Mouse (Mus musculus) forebrain, embryonic 12.5 days (tissue): ENCODE measurements at regions not wholly inside any gene's neighbourhood (a gene's known extent, or its start where the extent isn't known, plus 50 kb on each side); places are given as distances from the start of the nearest gene placed in this dataset.

ENCODE experiments used
- ATAC-seq: fragments of 200-750 bp; cut with Nextera tagmentation; 2 replicates; pipeline ENCODE4 v1.8.0; 2017; ENCODE audit warnings: moderate TSS enrichment; ENCODE audit not compliant: low FRiP score
- H3K27ac ChIP-seq: fragments of 300-500 bp; sonication (generic); 2 replicates; pipeline ENCODE4 v1.5.1; 2016; ENCODE audit warnings: mild to moderate bottlenecking
- H3K27me3 ChIP-seq: fragments of 300-500 bp; sonication (generic); 2 replicates; pipeline ENCODE4 v1.6.1; 2016; ENCODE audit warnings: mild to moderate bottlenecking
- H3K36me3 ChIP-seq: fragments of 300-500 bp; sonication (generic); replicated peaks from 2 replicates; pipeline ENCODE4 v1.6.1; 2016; ENCODE audit warnings: mild to moderate bottlenecking
- H3K4me1 ChIP-seq: fragments of 300-500 bp; sonication (generic); 2 replicates; pipeline ENCODE4 v1.6.1; 2016
- H3K4me2 ChIP-seq: fragments of 300-500 bp; sonication (generic); 2 replicates; pipeline ENCODE4 v1.6.1; 2016; ENCODE audit warnings: mild to moderate bottlenecking, moderate library complexity
- H3K4me3 ChIP-seq: fragments of 300-500 bp; sonication (generic); replicated peaks from 2 replicates; pipeline ENCODE4 v1.5.1; 2016; ENCODE audit warnings: mild to moderate bottlenecking
- H3K9ac ChIP-seq: fragments of 300-500 bp; sonication (generic); 2 replicates; pipeline ENCODE4 v1.6.1; 2016; ENCODE audit warnings: mild to moderate bottlenecking
- H3K9me3 ChIP-seq: fragments of 300-500 bp; sonication (generic); 2 replicates; pipeline ENCODE4 v1.6.1; 2016
- WGBS: fragments of 180-500 bp; shearing (Covaris S2); methylation state at CpG from one replicate; pipeline ENCODE4 v1.1.7; 2016; 5-methylcytosine and 5-hydroxymethylcytosine counted together

GRCm38 (mm10) chr12:32617031-32617430 is 202.3 kb upstream of the Nampt start:
- Histone ChIP-seq H3K4me2 (no peak overlapping the region), H3K36me3 (no peaks in the 10 kb centered on the region), H3K4me1 (no peaks in the 10 kb centered on the region), H3K27ac (no peak overlapping the region), H3K4me3 (no peak overlapping the region), H3K9ac (no peak overlapping the region), H3K9me3 (no peaks in the 10 kb centered on the region), H3K27me3 (no peaks in the 10 kb centered on the region)
- ATAC-seq, result no peak
- 82% methylated on average over 1 of the region's 1 CpGs for WGBS

GRCm38 (mm10) chr12:32619830-32620229 is 199.5 kb upstream of the Nampt start:
- Histone ChIP-seq H3K27ac (no peak overlapping the region), H3K9ac (no peak overlapping the region), H3K4me2 (no peak overlapping the region), H3K4me1 (no peaks in the 10 kb centered on the region), H3K36me3 (no peaks in the 10 kb centered on the region), H3K27me3 (no peaks in the 10 kb centered on the region), H3K9me3 (no peaks in the 10 kb centered on the region), H3K4me3 (no peak overlapping the region)
- no peak for ATAC-seq
- 69% methylated on average over 4 of the region's 4 CpGs for WGBS

- H3K4me1 ChIP-seq, result no peaks in the 10 kb centered on the region
- no peak overlapping the region for H3K4me2 ChIP-seq
- H3K9ac ChIP-seq, result no peak overlapping the region
- no peaks in the 10 kb centered on the region for H3K36me3 ChIP-seq
- H3K4me3 ChIP-seq, result no peak overlapping the region
- no peak overlapping the region for H3K27ac ChIP-seq
- no peaks in the 10 kb centered on the region for H3K9me3 ChIP-seq
- 0 out of 2 replicates have a peak, but pooled peaks cover 3% of the 10 kb centered on the region for H3K27me3 ChIP-seq
- WGBS, result 89% methylated on average over 5 of the region's 5 CpGs
- ATAC-seq, result no peak
Measured at GRCm38 (mm10) chr12:32621739-32622138, 197.6 kb upstream of the Nampt start.

GRCm38 (mm10) chr12:32628552-32628951 is 190.8 kb upstream of the Nampt start:
- 35% methylated on average over 1 of the region's 1 CpGs for WGBS
- Histone ChIP-seq H3K27ac (no peak overlapping the region), H3K9ac (no peak overlapping the region), H3K4me1 (no peaks in the 10 kb centered on the region), H3K9me3 (no peaks in the 10 kb centered on the region), H3K36me3 (no peaks in the 10 kb centered on the region), H3K27me3 (peaks cover 33% of the 10 kb centered on the region), H3K4me2 (no peak overlapping the region), H3K4me3 (no peak overlapping the region)
- peak; percentile 68; the same call in 1 of the 2 replicates for ATAC-seq

GRCm38 (mm10) chr12:32632935-32633334 is 186.4 kb upstream of the Nampt start:
- H3K27ac ChIP-seq, result no peak overlapping the region
- H3K4me2 ChIP-seq, result no peak overlapping the region
- no peaks in the 10 kb centered on the region for H3K9me3 ChIP-seq
- H3K9ac ChIP-seq, result no peak overlapping the region
- no peak overlapping the region for H3K4me3 ChIP-seq
- H3K27me3 ChIP-seq, result peaks cover 48% of the 10 kb centered on the region
- H3K36me3 ChIP-seq, result no peaks in the 10 kb centered on the region
- 0 out of 2 replicates have a peak, but pooled peaks cover 2% of the 10 kb centered on the region for H3K4me1 ChIP-seq
- no peak for ATAC-seq
- WGBS, result 19% methylated on average over 3 of the region's 3 CpGs

GRCm38 (mm10) chr12:32635055-32635454 is 184.3 kb upstream of the Nampt start:
- Histone ChIP-seq H3K4me3 (no peak overlapping the region), H3K4me1 (0 out of 2 replicates have a peak, but pooled peaks cover 2% of the 10 kb centered on the region), H3K27me3 (peaks cover 46% of the 10 kb centered on the region), H3K27ac (no peak overlapping the region), H3K9me3 (no peaks in the 10 kb centered on the region), H3K36me3 (no peaks in the 10 kb centered on the region), H3K4me2 (no peak overlapping the region), H3K9ac (no peak overlapping the region)
- WGBS, result 61% methylated on average over 5 of the region's 5 CpGs
- no peak for ATAC-seq

- 2% methylated on average over 8 of the region's 8 CpGs for WGBS
- Histone ChIP-seq H3K27ac (no peak overlapping the region), H3K4me1 (0 out of 2 replicates have a peak, but pooled peaks cover 2% of the 10 kb centered on the region), H3K27me3 (peaks cover 32% of the 10 kb centered on the region), H3K4me2 (no peak overlapping the region), H3K36me3 (no peaks in the 10 kb centered on the region), H3K4me3 (no peak overlapping the region), H3K9ac (no peak overlapping the region), H3K9me3 (no peaks in the 10 kb centered on the region)
- peak; percentile 60; the same call in 1 of the 2 replicates for ATAC-seq
Measured at GRCm38 (mm10) chr12:32637400-32638100, 181.8 kb upstream of the Nampt start.

GRCm38 (mm10) chr12:32640591-32640990 is 178.8 kb upstream of the Nampt start:
- Histone ChIP-seq H3K4me2 (no peak overlapping the region), H3K36me3 (no peaks in the 10 kb centered on the region), H3K4me3 (no peak overlapping the region), H3K27me3 (peaks cover 14% of the 10 kb centered on the region), H3K9ac (no peak overlapping the region), H3K9me3 (no peaks in the 10 kb centered on the region), H3K4me1 (0 out of 2 replicates have a peak, but pooled peaks cover 2% of the 10 kb centered on the region), H3K27ac (no peak overlapping the region)
- 81% methylated on average over 2 of the region's 2 CpGs for WGBS
- ATAC-seq, result no peak

- Histone ChIP-seq H3K4me1 (0 out of 2 replicates have a peak, but pooled peaks cover 2% of the 10 kb centered on the region), H3K9ac (no peak overlapping the region), H3K36me3 (no peaks in the 10 kb centered on the region), H3K27ac (no peak overlapping the region), H3K4me3 (no peak overlapping the region), H3K4me2 (no peak overlapping the region), H3K27me3 (peaks cover 9% of the 10 kb centered on the region), H3K9me3 (no peaks in the 10 kb centered on the region)
- no peak for ATAC-seq
- 91% methylated on average over 1 of the region's 1 CpGs for WGBS
Measured at GRCm38 (mm10) chr12:32642493-32642892, 176.9 kb upstream of the Nampt start.

GRCm38 (mm10) chr12:32653096-32653495 is 166.2 kb upstream of the Nampt start:
- H3K9me3 ChIP-seq, result no peaks in the 10 kb centered on the region
- no peak overlapping the region for H3K27ac ChIP-seq
- WGBS, result 97% methylated on average over 1 of the region's 1 CpGs
- no peaks in the 10 kb centered on the region for H3K36me3 ChIP-seq
- no peak overlapping the region for H3K4me3 ChIP-seq
- H3K27me3 ChIP-seq, result no peaks in the 10 kb centered on the region
- no peak overlapping the region for H3K4me2 ChIP-seq
- ATAC-seq, result no peak
- H3K4me1 ChIP-seq, result no peaks in the 10 kb centered on the region
- H3K9ac ChIP-seq, result no peak overlapping the region

GRCm38 (mm10) chr12:32656194-32656593 is 163.2 kb upstream of the Nampt start:
- Histone ChIP-seq H3K9me3 (no peaks in the 10 kb centered on the region), H3K4me1 (no peaks in the 10 kb centered on the region), H3K36me3 (no peaks in the 10 kb centered on the region), H3K27ac (no peak overlapping the region), H3K9ac (no peak overlapping the region), H3K27me3 (no peaks in the 10 kb centered on the region), H3K4me3 (no peak overlapping the region), H3K4me2 (no peak overlapping the region)
- 79% methylated on average over 2 of the region's 2 CpGs for WGBS
- ATAC-seq, result no peak

- WGBS, result 93% methylated on average over 8 of the region's 8 CpGs
- no peaks in the 10 kb centered on the region for H3K36me3 ChIP-seq
- H3K9ac ChIP-seq, result no peak overlapping the region
- no peak overlapping the region for H3K4me2 ChIP-seq
- H3K27ac ChIP-seq, result no peak overlapping the region
- no peaks in the 10 kb centered on the region for H3K9me3 ChIP-seq
- ATAC-seq, result no peak
- no peak overlapping the region for H3K4me3 ChIP-seq
- no peaks in the 10 kb centered on the region for H3K27me3 ChIP-seq
- H3K4me1 ChIP-seq, result no peaks in the 10 kb centered on the region
Measured at GRCm38 (mm10) chr12:32661782-32662413, 157.4 kb upstream of the Nampt start.

- Histone ChIP-seq H3K36me3 (no peaks in the 10 kb centered on the region), H3K4me3 (no peak overlapping the region), H3K27ac (no peak overlapping the region), H3K4me2 (no peak overlapping the region), H3K27me3 (no peaks in the 10 kb centered on the region), H3K4me1 (no peaks in the 10 kb centered on the region), H3K9me3 (no peaks in the 10 kb centered on the region), H3K9ac (no peak overlapping the region)
- 83% methylated on average over 1 of the region's 1 CpGs for WGBS
- ATAC-seq, result no peak
Measured at GRCm38 (mm10) chr12:32666040-32666439, 153.3 kb upstream of the Nampt start.
